Mouse (Mus musculus): Measurements from ENCODE around the gene Cd4.

- TF ChIP-seq MYOG (IDR thresholded peaks at IDR 0.05; ENCODE audit: control insufficient read depth, extremely low read depth, insufficient read length) (no peak), MAX (IDR thresholded peaks at IDR 0.05) (no peak), CTCF (IDR thresholded peaks at IDR 0.05; ENCODE audit: control insufficient read depth, insufficient read depth, insufficient read length) (no peak)
Observed at GRCm38 (mm10) chr6:124900801-124901480, 12.9 kb upstream of the Cd4 start.
